Mouse (Mus musculus): ENCODE measurements around the gene Sepsecs. TPM values are rescaled to one million over a fixed set of nuclear protein-coding genes. Genes with fewer than 3 reads are reported as not detected.

Sepsecs gene
- total RNA-seq, 2 experiments from 2014 or later: 1.9 to 11.5 TPM

DNA sequence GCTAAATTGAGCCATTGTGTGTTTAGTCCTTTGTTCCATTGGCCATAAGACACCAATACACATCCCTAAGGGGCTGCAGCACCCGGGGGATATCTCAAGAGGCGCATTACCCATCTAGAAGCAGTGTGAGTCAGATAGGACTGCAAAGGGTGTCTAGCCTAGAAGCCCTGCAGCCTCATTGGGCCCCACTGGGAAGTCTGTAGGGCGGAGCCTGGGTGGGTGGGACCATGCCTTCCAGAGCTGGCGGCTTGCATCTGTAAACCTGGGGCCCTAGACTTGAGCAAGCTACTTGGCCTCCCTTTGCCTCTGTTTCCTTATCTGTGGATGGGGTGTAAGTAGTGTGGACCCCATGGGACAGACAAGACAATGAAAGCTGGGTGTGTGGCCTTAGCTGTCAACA is 54.8 kb downstream of the Sepsecs start:
- ATAC-seq (replicated peaks; ENCODE audit: low FRiP score, poor library complexity, severe bottlenecking): no peak

DNA sequence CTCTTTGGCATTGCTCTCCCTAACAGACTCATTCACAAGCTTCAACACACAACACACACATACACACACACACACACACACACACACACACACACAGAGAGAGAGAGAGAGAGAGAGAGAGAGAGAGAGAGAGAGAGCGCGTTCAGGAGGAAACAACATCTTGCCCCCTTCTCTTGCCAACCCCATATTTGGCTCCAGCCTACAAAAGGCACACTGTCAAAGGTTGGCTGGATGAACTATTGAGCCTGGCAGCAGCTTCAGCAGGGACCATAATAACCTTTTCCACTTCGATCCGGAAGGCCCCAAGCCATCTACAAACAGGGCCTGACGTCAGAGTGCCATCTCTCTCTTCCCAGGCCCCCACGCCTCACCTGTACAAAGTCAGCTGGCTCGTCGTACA is 56.7 kb downstream of the Sepsecs start:
- ATAC-seq (replicated peaks; ENCODE audit: low FRiP score, poor library complexity, severe bottlenecking): no peak

DNA sequence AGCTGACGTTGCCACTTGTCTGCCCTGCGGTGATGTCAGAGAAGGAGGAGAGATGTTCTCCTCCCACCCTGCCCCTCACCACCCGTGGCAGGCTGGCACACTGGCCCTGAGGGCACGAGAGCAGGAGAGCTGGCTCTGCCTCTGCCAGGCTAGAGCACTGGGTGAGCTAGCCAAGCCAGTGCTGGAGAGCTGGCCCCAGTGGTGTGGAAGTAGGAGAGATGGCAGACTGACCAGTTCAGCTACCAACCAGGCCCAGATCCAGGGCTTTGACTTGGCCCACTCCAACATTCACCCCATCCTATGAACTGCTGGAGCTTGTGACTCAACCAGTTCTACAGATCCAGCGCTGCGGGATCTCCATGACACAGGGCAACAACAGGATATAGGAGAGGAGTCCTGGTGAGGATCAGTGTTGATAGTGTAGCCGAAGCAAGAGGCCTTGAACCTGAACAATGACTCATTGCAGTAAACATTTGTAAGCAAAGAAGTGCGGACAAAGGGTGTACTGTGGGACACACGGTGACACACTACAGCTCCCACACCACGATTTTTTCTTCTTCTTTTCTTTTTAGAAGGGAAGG is 58.1 kb downstream of the Sepsecs start:
- ATAC-seq (replicated peaks; ENCODE audit: low FRiP score, poor library complexity, severe bottlenecking): no peak

DNA sequence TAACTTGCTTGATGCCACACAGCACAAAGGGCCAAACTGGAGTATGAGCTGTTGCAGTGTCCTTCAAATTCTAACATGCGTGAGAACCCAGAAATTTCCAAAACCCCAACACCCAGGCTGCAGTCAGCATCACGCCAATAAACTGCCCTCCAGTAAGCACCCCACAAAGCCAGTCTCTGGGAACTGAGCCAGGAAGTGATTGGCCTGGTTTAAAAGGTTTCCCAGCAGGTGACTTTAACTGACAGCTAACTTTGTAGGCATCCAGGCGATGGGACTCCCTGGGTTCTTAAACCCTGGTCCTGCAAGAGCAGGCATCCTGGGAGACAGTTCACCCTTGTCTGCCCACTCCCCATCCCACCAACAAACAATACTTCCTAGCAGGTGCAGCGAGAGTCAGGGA is 59.2 kb downstream of the Sepsecs start:
- no peak for ATAC-seq (replicated peaks; ENCODE audit: low FRiP score, poor library complexity, severe bottlenecking)

DNA sequence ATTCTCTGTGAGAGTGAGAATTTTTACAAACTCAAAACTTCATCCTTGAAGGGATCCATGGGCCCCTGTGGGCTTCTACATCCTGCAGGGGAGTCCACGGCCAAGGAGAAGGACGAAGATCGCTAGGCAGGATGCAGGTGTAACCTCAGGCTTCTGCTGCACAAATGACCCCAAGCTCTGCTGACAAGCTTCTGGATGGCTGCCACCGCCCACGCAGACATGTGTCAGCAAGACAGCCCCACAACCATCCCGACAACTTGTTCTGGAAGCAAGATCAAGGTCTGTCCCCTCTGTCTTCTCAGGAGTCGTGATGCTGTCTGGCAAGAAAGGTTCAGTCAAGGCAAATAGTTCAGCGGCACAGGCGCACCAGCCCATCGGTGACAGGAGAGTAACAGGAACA is 59.8 kb downstream of the Sepsecs start:
- no peak for ATAC-seq (replicated peaks; ENCODE audit: low FRiP score, poor library complexity, severe bottlenecking)

DNA sequence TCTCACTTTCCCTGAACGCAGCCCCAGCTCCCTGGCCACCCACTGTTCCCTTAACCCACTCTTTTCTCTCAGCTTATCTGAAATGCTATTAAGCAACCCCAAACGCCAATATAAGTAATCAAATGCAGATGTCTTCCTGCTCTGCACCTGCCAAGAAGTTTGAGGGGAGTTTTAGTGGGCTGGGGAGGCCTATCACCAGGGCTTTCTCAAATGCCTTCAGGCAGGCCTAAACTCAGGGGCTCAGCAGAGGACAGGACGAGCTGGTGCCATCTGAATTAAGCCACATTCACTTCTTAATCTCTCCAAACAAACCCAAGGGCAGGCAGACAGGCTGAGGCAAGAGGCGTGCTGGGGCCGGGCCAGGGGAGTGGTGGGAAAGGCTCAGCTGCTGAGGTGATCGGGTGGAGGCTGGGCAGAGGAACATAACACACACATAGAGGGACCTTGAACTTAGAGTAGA is 64.9 kb downstream of the Sepsecs start:
- no peak for ATAC-seq (replicated peaks; ENCODE audit: low FRiP score, poor library complexity, severe bottlenecking)

DNA sequence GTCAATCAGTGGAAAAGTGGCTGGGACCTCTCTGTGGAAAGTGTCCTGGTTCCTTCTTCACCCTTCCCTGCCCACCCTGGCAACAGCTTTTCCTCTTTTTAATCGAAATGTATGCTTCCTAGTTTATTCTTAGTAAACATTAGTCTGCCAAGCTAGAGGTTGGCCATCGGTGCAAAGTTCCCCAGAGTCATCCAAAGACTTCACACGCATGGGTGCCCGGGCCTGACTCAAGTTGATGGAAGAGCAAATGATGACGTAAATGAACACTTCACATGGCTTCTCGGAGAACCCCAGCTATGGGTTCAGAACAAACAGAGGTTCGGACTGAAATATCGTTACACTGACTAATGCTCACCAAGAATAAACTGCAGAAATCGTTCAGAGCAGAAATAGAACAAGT is 78.9 kb downstream of the Sepsecs start:
- ATAC-seq (replicated peaks; ENCODE audit: low FRiP score, poor library complexity, severe bottlenecking): no peak

Other genes starting within 250 kb of the Sepsecs start
- gene Ccdc149, start 198.2 kb downstream of the Sepsecs start, total RNA-seq (2015; ENCODE audit: low replicate concordance): 0.42 and 2.5 TPM in 2 replicates
- gene Ccdc149, start 198.2 kb downstream of the Sepsecs start, total RNA-seq (2017; ENCODE audit: low replicate concordance): 0.14 and 0.26 TPM in 2 replicates
- gene Lgi2, start 103.2 kb downstream of the Sepsecs start, total RNA-seq (2015; ENCODE audit: low replicate concordance): not detected in 2 replicates
- gene Lgi2, start 103.2 kb downstream of the Sepsecs start, total RNA-seq (2017; ENCODE audit: low replicate concordance): not detected in 2 replicates
- 33.6 and 40.3 TPM in 2 replicates for gene Pi4k2b, start 71.9 kb upstream of the Sepsecs start, total RNA-seq (2015; ENCODE audit: low replicate concordance)
- gene Pi4k2b, start 71.9 kb upstream of the Sepsecs start, total RNA-seq (2017; ENCODE audit: low replicate concordance): 40.6 and 62.6 TPM in 2 replicates
- 4.0 and 10.0 TPM in 2 replicates for gene Zcchc4, start 105.7 kb upstream of the Sepsecs start, total RNA-seq (2015; ENCODE audit: low replicate concordance)
- gene Zcchc4, start 105.7 kb upstream of the Sepsecs start, total RNA-seq (2017; ENCODE audit: low replicate concordance): 11.0 and 14.8 TPM in 2 replicates
- gene Anapc4, start 164.3 kb upstream of the Sepsecs start, total RNA-seq (2015; ENCODE audit: low replicate concordance): 9.0 and 9.4 TPM in 2 replicates
- 24.0 and 30.7 TPM in 2 replicates for gene Anapc4, start 164.3 kb upstream of the Sepsecs start, total RNA-seq (2017; ENCODE audit: low replicate concordance)

Measured in erythroblast, adult 5-6 weeks (primary cell).